Mouse (Mus musculus) E14TG2a.4 (cell line): ENCODE results near the gene Gm12216.

Experiments used
- H3K27me3 ChIP-seq: 2 replicates; pipeline ENCODE4 v1.6.1; 2014; ENCODE audit warnings: low read length, control low read depth; ENCODE audit not compliant: insufficient read depth
- H3K36me3 ChIP-seq: 2 replicates; pipeline ENCODE4 v1.6.1; 2014; ENCODE audit warnings: low read length, control low read depth; ENCODE audit not compliant: insufficient read depth
- H3K4me1 ChIP-seq: replicated peaks from 2 replicates; pipeline ENCODE4 v1.6.1; 2014; ENCODE audit warnings: low read depth, low read length, control low read depth
- H3K4me3 ChIP-seq: replicated peaks from 2 replicates; pipeline ENCODE4 v1.5.1; 2014; ENCODE audit warnings: mild to moderate bottlenecking, low read length
- H3K9me3 ChIP-seq: 2 replicates; pipeline ENCODE4 v1.6.1; 2014; ENCODE audit warnings: low read length, control low read depth
- CTCF ChIP-seq: conservative IDR thresholded peaks from 2 replicates; pipeline ENCODE4 v1.5.1; 2014; ENCODE audit warnings: low read length
- NANOG ChIP-seq: IDR thresholded peaks from 2 replicates; pipeline ENCODE4 v1.6.1; 2014; ENCODE audit warnings: borderline replicate concordance, low read length, mixed read lengths
- POU5F1 ChIP-seq: IDR thresholded peaks from 2 replicates; pipeline ENCODE4 v1.6.1; 2014; ENCODE audit warnings: low read length, borderline replicate concordance

The Gm12216 gene

GRCm38 (mm10) chr11:53896935-53897334 lies 37.9 kb upstream of the Gm12216 start:
- TF ChIP-seq CTCF (no peak), POU5F1 (no peak), NANOG (no peak)
- no peaks in the 10 kb centered on the region for H3K36me3 ChIP-seq

DNA sequence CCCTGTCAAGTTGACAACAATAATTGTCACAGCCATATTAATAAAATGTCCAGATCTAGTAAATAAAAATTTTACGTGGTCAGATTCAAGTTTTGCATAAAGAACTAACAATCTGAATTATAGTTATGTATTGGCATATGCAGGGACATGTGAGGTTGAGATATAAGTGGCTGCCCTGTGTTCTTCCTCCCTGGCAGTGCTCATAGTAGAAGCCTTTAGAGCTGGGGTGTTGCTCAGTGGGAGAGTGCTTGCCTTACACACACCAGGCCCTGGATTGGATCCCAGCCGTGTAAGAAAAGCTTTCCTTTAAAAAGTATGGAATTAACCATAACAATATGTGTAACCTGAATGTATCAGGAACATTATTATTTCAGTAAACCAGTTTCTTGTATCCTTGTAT lies 34.4 kb upstream of the Gm12216 start:
- Histone ChIP-seq H3K9me3 (no peaks in the 10 kb centered on the region), H3K4me3 (no peak overlapping the region), H3K36me3 (no peaks in the 10 kb centered on the region), H3K4me1 (peaks cover 26% of the 10 kb centered on the region), H3K27me3 (peaks cover 11% of the 10 kb centered on the region)
- TF ChIP-seq CTCF = no peak
- no peak for TF ChIP-seq NANOG
- no peak for TF ChIP-seq POU5F1

More at GRCm38 (mm10) chr11:53896935-53897334, 37.9 kb upstream of the Gm12216 start:
- H3K9me3 ChIP-seq = peaks cover 6% of the 10 kb centered on the region; the same call in 1 of the 2 replicates
- no peaks in the 10 kb centered on the region for H3K27me3 ChIP-seq
- H3K4me1 ChIP-seq = peaks cover 28% of the 10 kb centered on the region
- H3K4me3 ChIP-seq = no peak overlapping the region

DNA sequence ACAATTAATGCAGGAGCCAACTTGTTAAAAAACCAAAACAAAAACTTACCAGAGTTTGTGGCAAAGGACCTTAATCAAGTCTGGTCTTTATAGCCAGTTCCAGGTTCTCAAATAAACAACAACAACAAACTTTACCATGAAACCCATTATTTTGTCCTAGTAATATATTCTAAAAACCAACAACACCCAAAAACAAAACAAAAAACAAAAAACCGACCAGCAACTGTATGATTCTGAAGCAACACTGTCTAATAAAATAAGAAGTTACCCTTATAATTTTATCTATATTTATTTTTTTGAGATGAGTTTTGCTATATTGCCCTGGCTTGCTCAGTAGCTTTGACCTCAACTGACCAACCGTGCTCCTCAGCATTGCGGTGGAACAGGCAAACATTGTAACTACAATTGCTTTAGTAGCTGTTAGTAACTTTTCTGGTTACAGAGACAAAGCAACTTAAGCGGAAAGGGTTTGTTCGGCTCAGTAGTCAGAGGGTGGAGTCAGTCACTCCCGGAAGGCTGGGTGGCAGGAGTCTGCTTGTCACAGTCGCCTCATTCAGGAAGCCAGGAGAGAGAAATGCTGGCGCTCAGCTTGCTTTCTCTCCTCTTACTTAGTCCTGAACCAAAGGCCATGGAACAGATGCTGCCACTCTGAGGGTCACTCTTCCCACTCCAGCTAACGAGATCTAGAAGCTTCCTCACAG lies 33.8 kb upstream of the Gm12216 start:
- Histone ChIP-seq H3K27me3 (peaks cover 11% of the 10 kb centered on the region), H3K9me3 (no peaks in the 10 kb centered on the region), H3K4me1 (peaks cover 31% of the 10 kb centered on the region), H3K36me3 (no peaks in the 10 kb centered on the region), H3K4me3 (no peak overlapping the region)
- TF ChIP-seq NANOG (no peak), POU5F1 (no peak), CTCF (no peak)

DNA sequence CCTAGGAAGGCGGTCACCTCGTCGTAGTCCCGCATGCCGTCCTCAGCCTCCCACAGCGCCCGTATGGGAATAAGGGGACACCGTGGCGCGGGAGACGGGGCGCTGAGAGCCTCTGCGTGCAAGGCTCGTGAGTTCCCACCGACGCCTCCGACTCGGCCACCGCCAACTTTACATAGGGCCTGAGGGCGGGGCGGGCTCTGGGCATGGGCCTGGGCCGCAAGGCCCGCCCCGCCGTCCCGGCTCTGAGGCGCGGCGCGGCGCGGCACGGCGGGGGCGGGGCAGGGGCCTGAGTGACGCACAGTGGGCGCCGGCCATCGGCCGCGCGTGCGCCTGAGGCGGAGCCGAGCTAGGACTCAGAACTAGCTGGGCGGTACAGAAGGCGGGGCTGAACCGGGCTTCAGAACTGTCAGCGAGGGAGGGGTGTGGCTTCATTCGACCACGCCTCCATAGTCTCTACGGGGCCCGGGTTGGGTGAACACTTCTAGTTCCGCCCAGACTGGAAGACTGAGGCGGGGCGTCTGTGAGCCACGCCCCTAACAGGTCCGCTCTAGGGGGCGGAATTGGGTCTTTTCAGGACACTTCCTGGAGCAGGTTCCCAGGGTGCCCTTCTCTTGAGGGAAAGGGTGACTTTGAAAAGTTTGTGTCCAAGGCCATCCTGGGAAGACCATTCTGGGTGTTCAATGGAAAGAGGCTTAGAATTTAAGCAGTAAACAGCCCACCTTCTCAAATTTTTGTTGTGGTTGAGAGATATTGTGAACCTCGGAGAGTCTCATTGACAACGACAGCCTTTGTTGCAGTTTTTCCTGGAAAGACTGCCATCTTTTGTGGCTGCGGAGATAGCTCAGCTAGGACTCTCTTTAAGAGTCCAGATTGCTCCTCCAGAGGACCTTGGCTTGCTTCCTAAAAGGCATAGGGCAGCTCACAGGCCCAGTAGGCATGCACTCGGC lies 32.7 kb upstream of the Gm12216 start, which contains the start of gene Slc22a5:
TSS of gene Slc22a5 (minus strand) at position 156 of the 947 bp plus-strand sequence.
- peak within 1 kb of the TSS; percentile 84 for H3K4me3 ChIP-seq
- no peaks in the 10 kb centered on the region for H3K36me3 ChIP-seq
- no peak for TF ChIP-seq NANOG
- TF ChIP-seq CTCF = no peak
- TF ChIP-seq POU5F1 = no peak
- peaks cover 33% of the 10 kb centered on the region for H3K4me1 ChIP-seq
- no peaks in the 10 kb centered on the region for H3K9me3 ChIP-seq
- peaks cover 11% of the 10 kb centered on the region for H3K27me3 ChIP-seq

DNA sequence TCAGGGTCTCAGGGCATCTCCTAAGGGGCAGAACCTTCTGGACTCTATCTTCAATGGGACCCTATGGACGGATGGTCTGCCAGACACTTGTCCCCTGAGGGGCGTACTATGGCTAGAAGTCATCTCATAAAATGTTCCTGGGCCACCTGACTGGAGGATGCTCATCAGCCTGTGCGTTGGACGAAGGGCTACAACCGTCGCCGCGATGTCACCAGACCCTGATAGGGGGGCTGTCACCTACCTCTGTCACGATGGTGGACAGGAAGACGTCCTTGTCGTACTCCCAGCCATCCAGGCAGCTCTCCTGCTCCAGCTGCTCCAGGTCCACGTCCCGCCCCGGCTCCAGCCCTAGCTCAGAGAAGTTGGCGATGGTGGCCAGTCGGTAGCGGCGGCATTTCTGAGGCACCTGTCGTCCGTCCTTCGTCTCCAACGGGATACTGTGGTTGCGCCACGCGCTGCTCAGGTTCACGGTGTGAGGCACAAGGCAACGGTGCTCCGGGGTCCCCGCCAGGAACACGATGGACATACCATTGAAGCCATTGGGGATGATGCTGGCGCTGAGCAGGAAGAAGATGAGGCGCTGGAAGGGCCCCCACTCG lies 31.9 kb upstream of the Gm12216 start:
- H3K36me3 ChIP-seq = no peaks in the 10 kb centered on the region
- no peaks in the 10 kb centered on the region for H3K9me3 ChIP-seq
- H3K4me1 ChIP-seq = peaks cover 33% of the 10 kb centered on the region
- no peak for TF ChIP-seq POU5F1
- no peak for TF ChIP-seq CTCF
- no peak for TF ChIP-seq NANOG
- H3K27me3 ChIP-seq = peaks cover 11% of the 10 kb centered on the region
- peak overlapping the region; percentile 84 for H3K4me3 ChIP-seq

GRCm38 (mm10) chr11:53890225-53890624 lies 31.2 kb upstream of the Gm12216 start:
- Histone ChIP-seq H3K4me3 (no peak overlapping the region), H3K36me3 (no peaks in the 10 kb centered on the region), H3K4me1 (peaks cover 33% of the 10 kb centered on the region), H3K27me3 (peaks cover 11% of the 10 kb centered on the region), H3K9me3 (no peaks in the 10 kb centered on the region)
- no peak for TF ChIP-seq NANOG
- TF ChIP-seq POU5F1 = no peak
- TF ChIP-seq CTCF = no peak

DNA sequence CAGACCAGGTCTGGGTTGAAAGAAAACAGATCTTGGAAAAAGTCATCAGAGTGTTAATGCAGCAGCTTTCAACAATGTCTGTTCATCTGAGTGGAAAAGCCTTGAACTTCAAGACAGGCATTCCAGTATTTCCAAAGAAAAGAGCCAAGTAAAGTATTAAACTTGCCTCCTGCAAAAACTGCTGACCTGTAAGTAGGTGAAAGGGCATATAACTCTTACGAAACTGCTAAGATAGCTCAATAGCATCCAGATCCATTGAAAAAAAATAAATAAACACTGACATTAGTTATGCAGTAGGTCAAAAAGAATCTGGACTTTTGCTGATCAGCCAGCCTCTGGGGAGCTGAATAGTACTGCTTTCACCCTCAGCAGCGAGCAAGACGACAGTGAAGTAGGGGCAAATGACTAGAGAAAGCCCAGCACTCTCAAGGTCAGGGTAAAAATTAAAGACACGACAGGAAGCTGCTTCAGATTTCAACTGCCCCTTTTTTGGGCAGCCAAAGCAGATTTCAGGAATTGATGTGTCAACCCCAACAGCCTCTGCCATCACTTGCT lies 30.1 kb upstream of the Gm12216 start:
- peaks cover 33% of the 10 kb centered on the region for H3K4me1 ChIP-seq
- H3K4me3 ChIP-seq = no peak overlapping the region
- no peaks in the 10 kb centered on the region for H3K36me3 ChIP-seq
- H3K27me3 ChIP-seq = peaks cover 11% of the 10 kb centered on the region
- TF ChIP-seq NANOG = no peak
- TF ChIP-seq POU5F1 = no peak
- TF ChIP-seq CTCF = no peak
- no peaks in the 10 kb centered on the region for H3K9me3 ChIP-seq

- H3K27me3 ChIP-seq = peaks cover 11% of the 10 kb centered on the region
- no peaks in the 10 kb centered on the region for H3K9me3 ChIP-seq
- peaks cover 31% of the 10 kb centered on the region for H3K4me1 ChIP-seq
- no peak for TF ChIP-seq POU5F1
- TF ChIP-seq CTCF = no peak
- H3K36me3 ChIP-seq = no peaks in the 10 kb centered on the region
- H3K4me3 ChIP-seq = no peak overlapping the region
Measured at GRCm38 (mm10) chr11:53888242-53888641, 29.2 kb upstream of the Gm12216 start.
